Mouse (Mus musculus): ENCODE data around the gene Tubgcp6.

DNA sequence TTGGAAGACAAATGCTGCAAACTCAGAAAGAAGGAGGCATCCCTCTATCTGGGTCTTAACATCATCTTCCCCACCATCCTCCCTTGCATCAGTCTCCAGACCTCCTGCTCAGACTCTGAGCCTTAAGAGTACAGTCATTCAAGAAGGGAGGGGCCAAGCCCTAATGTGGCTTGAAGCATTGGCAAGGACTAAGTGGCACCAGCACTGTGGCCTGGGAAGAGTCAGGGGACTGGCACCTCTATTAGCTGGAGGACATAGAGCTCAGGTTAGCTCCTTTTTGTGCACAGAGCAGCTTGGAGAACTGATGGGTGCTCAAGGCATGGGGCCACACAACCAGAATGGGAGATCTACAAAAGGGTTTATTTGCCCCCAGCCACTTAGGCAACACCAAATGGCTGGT, 7.3 kb upstream of the Tubgcp6 start:
- TF ChIP-seq EP300 (IDR thresholded peaks at IDR 0.05) (no peak), CTCF (IDR thresholded peaks at IDR 0.05) (no peak)
